Mouse (Mus musculus): ENCODE measurements around the gene Prcd.

DNA sequence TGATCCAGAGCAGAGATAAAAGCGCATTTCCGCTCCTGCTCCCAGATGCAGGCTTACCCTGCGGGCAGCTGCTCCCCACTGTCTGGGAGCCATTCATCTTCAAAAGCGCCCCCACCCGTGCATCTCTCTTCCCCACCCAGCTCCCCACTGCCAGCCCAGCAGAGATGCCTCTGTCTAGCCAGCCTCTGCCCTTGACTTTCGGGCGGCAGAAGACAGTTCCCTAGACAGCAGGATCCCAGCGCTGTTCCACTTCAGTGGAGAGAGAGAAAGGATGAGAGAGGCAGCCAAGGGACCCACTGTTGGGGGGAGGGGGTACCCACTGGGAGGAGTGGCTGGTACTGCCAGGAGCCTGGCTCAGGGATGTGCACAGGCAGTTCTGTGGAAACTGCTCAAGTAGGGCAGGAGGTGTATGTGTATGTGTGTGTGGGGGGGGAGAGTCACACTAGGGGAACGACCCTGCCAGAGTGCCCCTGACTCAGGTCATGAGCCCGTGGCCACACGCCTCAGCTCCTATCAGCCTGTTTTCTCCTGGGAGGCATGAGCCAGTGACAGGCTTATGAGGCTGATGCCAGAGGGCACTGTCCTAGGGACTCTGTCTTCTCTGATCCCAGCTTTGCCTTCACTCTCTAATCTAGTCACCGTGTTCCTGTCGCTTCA lies 8.1 kb downstream of the Prcd start:
- TF ChIP-seq CTCF (conservative IDR thresholded peaks at IDR 0.05 in 1 of 2, IDR thresholded peaks at IDR 0.05 in 1 of 2; ENCODE audit: low read depth in 2 of 2, low read length in 2 of 2) (no peak), JUND (conservative IDR thresholded peaks at IDR 0.05; ENCODE audit: low read depth, low read length) (no peak), EP300 (IDR thresholded peaks at IDR 0.05; ENCODE audit: low read length) (no peak), POLR2A (IDR thresholded peaks at IDR 0.05; ENCODE audit: low read depth, low read length) (no peak), NELFE (IDR thresholded peaks at IDR 0.05; ENCODE audit: low read depth, low read length) (no peak), ZMIZ1 (IDR thresholded peaks at IDR 0.05; ENCODE audit: low read depth, low read length) (no peak), MAX (IDR thresholded peaks at IDR 0.05; ENCODE audit: low read length) (no peak), GABPA (IDR thresholded peaks at IDR 0.05; ENCODE audit: insufficient replicate concordance, low read depth, low read length) (no peak), HCFC1 (IDR thresholded peaks at IDR 0.05; ENCODE audit: low read depth, low read length) (no peak), SMC3 (IDR thresholded peaks at IDR 0.05; ENCODE audit: low read depth, low read length) (no peak), POLR2AphosphoS2 (IDR thresholded peaks at IDR 0.05; ENCODE audit: low read depth, low read length) (no peak), SIN3A (IDR thresholded peaks at IDR 0.05; ENCODE audit: low read length) (no peak), ETS1 (conservative IDR thresholded peaks at IDR 0.05; ENCODE audit: low read depth, low read length) (no peak)
